Mouse (Mus musculus): ENCODE measurements at regions not wholly inside any gene's neighbourhood (a gene's known extent, or its start where the extent isn't known, plus 50 kb on each side); places are given as distances from the start of the nearest gene placed in this dataset.

- TF ChIP-seq CTCF (IDR thresholded peaks at IDR 0.05; ENCODE audit: low read depth) (no peak), EP300 (optimal IDR thresholded peaks at IDR 0.05) (no peak)
Measured at GRCm38 (mm10) chr1:120762498-120762897, 160.3 kb downstream of the En1 start.

All from stomach, postnatal 0 days (tissue).